Mouse (Mus musculus) megakaryocyte progenitor cell, adult 5-6 weeks (primary cell): ENCODE results near the gene Peli1. TPM values are rescaled to one million over a fixed set of nuclear protein-coding genes. Genes with fewer than 3 reads are reported as not detected.
A peak's percentile ranks its signal among the peaks of the same experiment; 100 is the strongest.
"Not testable (repeated sequence)": the region's sequence is repeated elsewhere in the genome, so short reads cannot be mapped to it uniquely, and the experiment has no call there.

Source experiments
- ATAC-seq: replicated peaks from 2 replicates; pipeline ENCODE4 v1.8.0; 2016; ENCODE audit warnings: mild to moderate bottlenecking, moderate TSS enrichment, inconsistent platforms; ENCODE audit not compliant: poor library complexity
- total RNA-seq, 2 experiments: library from RNA; stranded (forward) in 1 of 2; stranded (reverse) in 1 of 2; fragments of 157-497, 149-512 nt in 1 of 2; fragments of 200-1000 nt in 1 of 2; gene quantifications; 2 replicates each; pipeline versions ENCODE4 v1.2.3 to v1.2.4; 2015 to 2017

Peli1 gene
- total RNA-seq, 2 experiments from 2014 or later = 11.2 to 21.1 TPM

DNA sequence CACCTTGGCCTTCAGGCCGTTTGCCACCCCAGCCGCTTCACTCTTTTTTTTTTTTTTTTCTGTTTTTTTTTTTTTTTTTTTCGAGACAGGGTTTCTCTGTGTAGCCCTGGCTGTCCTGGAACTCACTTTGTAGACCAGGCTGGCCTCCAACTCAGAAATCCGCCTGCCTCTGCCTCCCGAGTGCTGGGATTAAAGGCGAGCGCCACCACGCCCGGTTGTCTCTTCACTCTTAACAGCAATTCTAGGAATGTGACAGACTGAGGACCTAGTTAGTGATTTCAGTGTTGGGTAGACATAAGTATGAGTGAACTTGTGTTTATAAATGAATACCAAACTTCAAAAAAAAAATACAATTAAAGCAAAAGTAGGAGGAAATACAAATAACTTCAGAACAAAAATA lies 88.8 kb downstream of the Peli1 start:
- ATAC-seq = not testable (repeated sequence)

GRCm38 (mm10) chr11:21180650-21181049 lies 89.6 kb downstream of the Peli1 start:
- ATAC-seq = peak; percentile 44

- ATAC-seq = no peak
These were observed 90.5 kb downstream of the Peli1 start for GRCm38 (mm10) chr11:21181616-21182015.

- ATAC-seq = peak; percentile 62
These were observed 91.6 kb downstream of the Peli1 start for GRCm38 (mm10) chr11:21182709-21183108.

GRCm38 (mm10) chr11:21191821-21192220 lies 100.7 kb downstream of the Peli1 start:
- not testable (repeated sequence) for ATAC-seq

DNA sequence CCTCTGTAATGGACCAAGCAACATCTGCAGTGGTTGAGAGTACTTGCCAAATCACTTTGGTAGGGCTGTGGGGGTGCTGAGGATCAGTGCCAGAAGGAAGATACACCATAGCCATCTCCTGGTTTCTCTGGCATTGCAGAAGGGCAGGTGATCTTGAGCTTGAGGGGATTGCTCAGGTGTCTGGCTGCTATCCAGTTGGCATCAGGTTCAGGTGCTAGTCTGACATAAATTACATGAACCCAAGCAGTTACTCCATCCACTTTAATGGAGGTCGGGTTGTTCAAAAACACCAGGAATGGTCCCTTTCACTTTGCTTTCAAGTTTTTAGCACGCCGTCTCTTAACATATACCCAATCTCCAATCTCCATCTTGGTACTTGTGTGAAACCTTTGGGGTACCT lies 103.8 kb downstream of the Peli1 start:
- ATAC-seq = no peak

Other genes starting within 250 kb of the Peli1 start
- 31.4 TPM in 2 replicates for gene Vps54, start 148.0 kb downstream of the Peli1 start, total RNA-seq (2015)
- 36.8 and 59.3 TPM in 2 replicates for gene Vps54, start 148.0 kb downstream of the Peli1 start, total RNA-seq (2017)